Mouse (Mus musculus) cerebellum, postnatal 10 days (tissue): Measurements from ENCODE around the gene Kars.

ENCODE experiments used
- DNase-seq, 2 experiments: peaks; one replicate each; pipeline ENCODE4 v3.0.0; 2021; ENCODE audit warnings: mixed read lengths in 2 of 2

The Kars gene

GRCm38 (mm10) chr8:111978147-111978546 is 33.0 kb downstream of the Kars start:
- peak in 1 of 2 experiments; percentile 29 for DNase-seq

- DNase-seq = no peak
These were observed 34.8 kb downstream of the Kars start for GRCm38 (mm10) chr8:111976326-111976725.

DNA sequence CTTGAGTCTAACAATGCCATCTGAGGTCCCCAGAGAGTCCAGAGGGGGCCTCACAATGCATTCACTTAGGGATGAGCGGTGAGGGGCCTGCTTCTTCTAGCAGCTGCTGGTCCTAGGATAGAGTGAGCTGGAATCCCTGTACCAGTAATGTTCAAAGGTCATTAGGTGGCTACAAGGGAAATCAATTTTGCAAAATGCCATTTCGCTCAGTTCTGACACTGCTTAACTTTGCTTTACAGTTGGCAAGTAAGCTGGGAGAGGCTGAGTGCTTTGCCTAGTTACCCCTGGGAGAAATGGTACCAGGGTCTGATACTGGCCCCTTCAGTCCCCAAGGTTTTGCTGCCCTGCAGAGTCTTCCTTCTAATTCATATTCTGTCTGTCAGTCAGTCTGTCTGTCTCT is 35.4 kb downstream of the Kars start:
- no peak for DNase-seq

DNA sequence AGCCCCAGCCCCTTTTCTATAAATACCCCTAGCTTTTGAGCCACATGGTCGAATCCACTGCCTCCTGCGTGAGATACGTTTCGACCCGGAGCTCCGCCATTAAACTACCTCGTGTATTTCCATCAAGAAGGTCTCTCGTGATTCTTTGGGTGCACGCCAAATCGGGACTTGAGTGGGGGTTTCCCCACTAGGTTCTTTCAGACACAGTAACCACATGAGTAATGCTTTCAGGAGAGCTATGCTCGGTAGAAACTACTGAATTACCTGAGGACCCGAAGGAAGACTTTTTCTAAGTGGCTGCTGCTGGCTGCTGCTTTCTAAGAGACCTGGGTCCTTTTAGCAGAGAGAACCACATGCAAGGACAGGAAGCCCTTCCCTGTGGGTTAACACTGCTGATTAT is 37.0 kb downstream of the Kars start:
- DNase-seq = no peak

GRCm38 (mm10) chr8:111968991-111969390 is 42.1 kb downstream of the Kars start:
- no peak for DNase-seq

DNA sequence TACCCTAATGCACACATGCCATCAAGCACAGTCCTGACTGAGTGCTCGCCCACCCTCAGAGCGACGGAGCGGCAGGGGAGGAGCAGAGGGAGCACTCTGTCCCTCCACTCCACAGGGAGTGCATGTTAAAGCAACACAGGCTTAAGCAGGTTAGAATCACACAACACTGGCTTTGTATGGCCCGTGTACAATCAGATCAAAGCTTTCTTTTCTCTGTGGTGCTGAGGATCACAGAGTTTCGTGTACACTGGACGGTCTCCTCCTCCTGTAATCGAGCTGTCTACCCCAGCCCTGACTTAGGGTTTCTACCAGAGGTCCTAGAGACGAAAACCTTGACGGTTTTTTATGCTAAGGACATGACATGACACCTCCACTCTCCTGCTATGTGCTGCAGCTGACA is 42.6 kb downstream of the Kars start:
- no peak for DNase-seq

- no peak for DNase-seq
These were observed 43.8 kb downstream of the Kars start for GRCm38 (mm10) chr8:111967246-111967870.

- DNase-seq = no peak
These were observed 46.1 kb downstream of the Kars start for GRCm38 (mm10) chr8:111964849-111965561.

GRCm38 (mm10) chr8:111964351-111964750 is 46.8 kb downstream of the Kars start:
- DNase-seq = no peak

DNA sequence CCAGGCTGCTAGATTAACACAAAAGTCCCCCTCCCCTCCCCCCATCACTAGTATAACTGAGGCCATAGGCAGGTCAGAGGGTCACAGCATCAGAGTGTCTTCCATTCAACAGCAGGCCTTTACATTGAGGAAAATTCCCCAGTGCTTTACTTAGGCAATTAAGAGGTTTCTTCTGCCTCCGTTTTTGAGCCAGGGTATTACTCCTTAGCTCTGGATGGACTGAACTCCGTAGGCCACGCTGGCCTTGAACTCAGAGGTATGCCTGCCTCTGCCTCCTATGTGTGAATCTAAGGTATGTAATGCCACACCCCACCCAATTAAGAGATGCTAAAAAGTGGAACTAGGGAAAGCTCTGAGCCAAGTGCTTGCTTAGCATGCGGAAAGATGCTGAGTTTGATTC is 47.6 kb downstream of the Kars start:
- no peak for DNase-seq

GRCm38 (mm10) chr8:111963091-111963490 is 48.0 kb downstream of the Kars start:
- DNase-seq = peak in 1 of 2 experiments; percentile 38

GRCm38 (mm10) chr8:111962589-111962988 is 48.5 kb downstream of the Kars start:
- no peak for DNase-seq

DNA sequence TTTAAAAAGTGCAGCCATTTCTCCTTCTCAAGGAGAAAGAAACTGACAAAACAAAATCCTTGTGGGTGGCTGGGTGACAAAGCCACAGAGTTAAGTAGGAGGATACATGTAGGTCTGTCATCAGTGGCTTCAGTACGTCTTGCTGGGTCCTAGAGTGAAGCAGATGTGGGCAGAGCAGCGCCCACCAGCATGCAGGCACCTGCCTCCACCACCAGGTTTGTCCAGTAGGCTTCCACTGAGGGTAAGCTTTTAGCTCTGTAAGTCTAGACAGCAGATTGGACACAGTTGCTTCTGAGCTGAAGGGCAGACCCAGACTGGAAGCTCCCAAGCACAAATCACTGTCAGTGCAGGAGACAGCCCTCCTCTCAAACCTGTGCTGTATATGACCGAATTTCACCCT is 49.8 kb downstream of the Kars start:
- DNase-seq = no peak

- DNase-seq = no peak
These were observed 50.4 kb downstream of the Kars start for GRCm38 (mm10) chr8:111960591-111961321.

GRCm38 (mm10) chr8:111957231-111957630 is 53.9 kb downstream of the Kars start:
- no peak for DNase-seq

GRCm38 (mm10) chr8:111955879-111956278 is 55.2 kb downstream of the Kars start:
- no peak for DNase-seq

GRCm38 (mm10) chr8:111954844-111955594 is 56.1 kb downstream of the Kars start:
- no peak for DNase-seq

DNA sequence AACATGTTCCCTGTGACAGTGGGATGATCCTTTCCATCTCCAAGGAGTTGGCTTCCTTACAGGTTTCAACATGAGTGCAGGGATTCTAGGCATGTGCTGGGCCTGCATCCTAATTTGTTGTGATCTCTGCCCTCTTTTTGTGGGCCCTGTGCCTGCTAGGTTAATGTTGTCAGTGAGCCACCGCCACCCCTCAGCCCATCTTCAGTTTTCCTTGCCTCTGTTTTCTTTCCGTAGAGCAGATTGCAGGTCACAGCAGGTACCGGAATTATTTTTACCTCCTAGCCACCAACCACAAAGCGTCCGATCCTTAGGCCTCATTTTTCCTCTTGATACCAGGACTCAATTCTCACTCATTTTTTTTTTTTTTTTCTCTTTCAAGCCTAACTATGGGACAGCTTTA is 59.2 kb downstream of the Kars start:
- DNase-seq = peak; percentile 50 to 56

GRCm38 (mm10) chr8:111951317-111951716 is 59.8 kb downstream of the Kars start:
- no peak for DNase-seq

DNA sequence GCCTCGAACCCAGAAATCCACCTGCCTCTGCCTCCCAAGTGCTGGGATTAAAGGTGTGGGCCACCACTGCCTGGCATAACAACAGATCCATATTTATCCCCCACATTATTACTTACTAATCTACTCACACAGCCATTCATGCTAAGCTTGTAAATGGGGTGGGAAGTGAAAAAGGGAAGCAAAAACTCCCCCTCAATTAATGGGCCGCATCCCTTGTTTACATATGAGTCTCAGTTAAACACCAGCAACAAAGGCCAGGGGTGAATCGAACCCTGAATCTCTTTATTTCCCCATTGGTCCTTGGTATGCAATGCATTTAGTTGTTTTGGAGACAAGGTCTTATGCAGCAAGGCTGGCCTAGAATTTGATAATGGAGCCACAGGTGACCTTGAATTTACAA is 60.3 kb downstream of the Kars start:
- no peak for DNase-seq

DNA sequence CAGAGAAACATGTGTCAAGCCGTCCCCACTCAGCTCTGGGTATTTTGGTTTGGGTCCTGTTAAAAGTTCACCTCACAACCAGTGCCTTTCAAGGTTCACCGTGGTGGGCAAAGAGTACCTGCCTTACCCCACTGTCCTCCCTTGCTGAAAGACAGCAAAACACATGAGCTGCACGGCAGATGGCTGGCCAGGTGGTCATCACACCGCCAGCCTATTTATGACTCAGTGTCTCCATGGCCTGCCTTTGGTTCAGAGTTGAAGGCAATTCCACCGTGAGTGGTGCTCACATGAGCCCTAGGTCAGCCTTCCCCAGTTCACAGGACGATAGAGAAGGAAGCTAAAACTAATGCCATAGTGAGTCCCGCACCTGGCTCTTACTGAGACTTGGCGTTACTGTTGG is 63.2 kb downstream of the Kars start:
- peak in 1 of 2 experiments; percentile 24 for DNase-seq

- DNase-seq = no peak
These were observed 64.0 kb downstream of the Kars start for GRCm38 (mm10) chr8:111947144-111947543.

GRCm38 (mm10) chr8:111943544-111943943 is 67.6 kb downstream of the Kars start:
- no peak for DNase-seq
